Mouse (Mus musculus): ENCODE results near the gene Ptcra. TPM values are rescaled to one million over a fixed set of nuclear protein-coding genes. Genes with fewer than 3 reads are reported as not detected.

Gene Ptcra
- polyA plus RNA-seq, 1 experiment from 2014 or later: 0.24 TPM

- Histone ChIP-seq H3K9ac (no peak overlapping the region), H3K4me1 (no peaks in the 10 kb centered on the region), H3K9me3 (no peaks in the 10 kb centered on the region), H3K27me3 (no peaks in the 10 kb centered on the region), H3K4me3 (replicated peaks) (no peak overlapping the region), H3K36me3 (replicated peaks) (peaks cover 36% of the 10 kb centered on the region), H3K27ac (no peak overlapping the region), H3K4me2 (no peak overlapping the region)
- ATAC-seq (ENCODE audit: low FRiP score): no peak
- WGBS: 60% methylated on average over 10 of the region's 10 CpGs
Observed at GRCm38 (mm10) chr17:46736160-46736559, 27.4 kb downstream of the Ptcra start.

DNA sequence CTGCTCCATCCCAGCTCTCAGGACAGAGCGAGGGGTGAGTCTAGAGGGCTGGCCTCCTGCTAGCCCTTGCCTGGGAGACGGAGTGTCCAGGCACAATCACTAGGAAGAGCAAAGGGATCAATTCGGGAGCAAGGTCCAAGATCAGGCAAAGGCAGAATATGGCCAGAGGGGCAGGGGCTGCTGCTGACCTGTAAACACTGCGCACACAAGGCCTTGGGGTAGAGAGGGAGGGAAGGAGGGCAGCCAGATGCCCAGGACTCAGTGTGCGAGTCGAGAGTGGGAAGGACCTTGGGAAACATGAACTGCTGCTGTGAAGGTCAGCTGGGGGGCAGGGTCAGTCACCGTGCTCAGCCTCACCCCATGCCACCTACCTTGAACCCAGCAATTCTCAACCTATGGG lies 28.2 kb downstream of the Ptcra start:
- Histone ChIP-seq H3K27me3 (no peaks in the 10 kb centered on the region), H3K4me2 (no peak overlapping the region), H3K9me3 (no peaks in the 10 kb centered on the region), H3K9ac (no peak overlapping the region), H3K27ac (no peak overlapping the region), H3K4me3 (replicated peaks) (no peak overlapping the region), H3K4me1 (no peaks in the 10 kb centered on the region), H3K36me3 (replicated peaks) (peaks cover 34% of the 10 kb centered on the region)
- no peak for ATAC-seq (ENCODE audit: low FRiP score)
- WGBS: 87% methylated on average over 7 of the region's 7 CpGs

DNA sequence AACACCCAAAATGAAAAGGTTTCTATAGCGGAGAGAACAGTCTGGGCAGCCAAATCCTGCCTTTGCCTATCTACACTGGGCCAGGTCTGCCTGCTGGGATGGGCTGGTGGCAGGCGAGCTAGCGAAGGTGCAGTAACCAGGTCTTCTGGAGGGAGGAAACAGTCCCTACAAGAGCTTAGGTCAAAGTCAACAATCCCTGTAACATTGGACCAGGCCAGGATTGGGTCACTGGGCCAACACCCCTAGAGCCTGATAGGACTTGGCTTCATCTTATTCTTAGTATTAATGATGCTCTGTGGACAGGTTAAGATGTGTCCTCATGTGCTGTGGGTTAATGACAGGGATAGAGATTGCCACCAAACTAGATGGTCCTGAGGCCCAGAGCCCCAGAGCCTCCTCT lies 29.5 kb downstream of the Ptcra start:
- WGBS: 90% methylated on average over 3 of the region's 3 CpGs
- Histone ChIP-seq H3K36me3 (replicated peaks) (peaks cover 34% of the 10 kb centered on the region), H3K4me3 (replicated peaks) (no peak overlapping the region), H3K4me1 (no peaks in the 10 kb centered on the region), H3K27me3 (peaks cover 8% of the 10 kb centered on the region), H3K27ac (no peak overlapping the region), H3K9ac (no peak overlapping the region), H3K9me3 (no peaks in the 10 kb centered on the region), H3K4me2 (no peak overlapping the region)
- no peak for ATAC-seq (ENCODE audit: low FRiP score)

- peaks cover 21% of the 10 kb centered on the region for H3K27me3 ChIP-seq
- no peak within 1 kb of the TSS for H3K9ac ChIP-seq
- H3K36me3 ChIP-seq (replicated peaks): peaks cover 9% of the 10 kb centered on the region
- WGBS: 19% methylated on average over 23 of the region's 24 CpGs
- H3K4me1 ChIP-seq: no peaks in the 10 kb centered on the region
- H3K27ac ChIP-seq: no peak within 1 kb of the TSS
- no peak within 1 kb of the TSS for H3K4me3 ChIP-seq (replicated peaks)
- H3K9me3 ChIP-seq: no peaks in the 10 kb centered on the region
- H3K4me2 ChIP-seq: peak within 1 kb of the TSS; percentile 11; the same call in 1 of the 2 replicates
- ATAC-seq (ENCODE audit: low FRiP score): no peak
Observed at GRCm38 (mm10) chr17:46728904-46729318, 34.6 kb downstream of the Ptcra start, which contains the start of gene Gnmt. Gnmt (minus strand) TSS chr17:46729168.

DNA sequence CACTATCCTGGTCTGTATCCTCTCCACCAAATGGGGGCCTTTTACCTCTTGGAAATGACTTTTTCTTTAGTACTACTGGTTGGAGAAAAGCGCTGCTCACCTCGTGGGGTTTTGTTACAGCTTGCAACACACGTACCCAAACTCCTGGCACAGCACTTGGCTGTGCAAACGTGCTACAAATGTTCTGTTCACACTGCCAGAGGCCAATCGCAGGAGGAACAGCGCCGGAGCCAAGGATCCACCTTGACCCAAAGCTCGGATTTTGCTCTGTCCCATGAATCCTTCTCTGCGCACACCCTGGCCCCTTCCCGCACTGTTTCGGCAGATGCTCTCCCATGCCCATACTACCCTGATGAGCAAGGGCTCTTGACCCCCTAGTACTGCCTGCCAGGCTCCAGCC lies 35.0 kb downstream of the Ptcra start:
- Histone ChIP-seq H3K4me2 (no peak overlapping the region), H3K27me3 (peaks cover 21% of the 10 kb centered on the region), H3K36me3 (replicated peaks) (peaks cover 9% of the 10 kb centered on the region), H3K4me3 (replicated peaks) (no peak overlapping the region), H3K4me1 (no peaks in the 10 kb centered on the region), H3K9me3 (no peaks in the 10 kb centered on the region), H3K9ac (no peak overlapping the region), H3K27ac (no peak overlapping the region)
- WGBS: 52% methylated on average over 11 of the region's 11 CpGs
- ATAC-seq (ENCODE audit: low FRiP score): no peak

- no peak overlapping the region for H3K9ac ChIP-seq
- no peak overlapping the region for H3K4me2 ChIP-seq
- H3K9me3 ChIP-seq: no peaks in the 10 kb centered on the region
- WGBS: 35% methylated on average over 6 of the region's 6 CpGs
- no peak overlapping the region for H3K27ac ChIP-seq
- H3K4me3 ChIP-seq (replicated peaks): no peak overlapping the region
- no peak for ATAC-seq (ENCODE audit: low FRiP score)
- peaks cover 21% of the 10 kb centered on the region for H3K27me3 ChIP-seq
- peaks cover 13% of the 10 kb centered on the region for H3K36me3 ChIP-seq (replicated peaks)
- no peaks in the 10 kb centered on the region for H3K4me1 ChIP-seq
Observed at GRCm38 (mm10) chr17:46728021-46728420, 35.5 kb downstream of the Ptcra start.

- 95% methylated on average over 11 of the region's 11 CpGs for WGBS
- H3K9me3 ChIP-seq: no peaks in the 10 kb centered on the region
- no peak overlapping the region for H3K4me3 ChIP-seq (replicated peaks)
- H3K9ac ChIP-seq: no peak overlapping the region
- no peak overlapping the region for H3K27ac ChIP-seq
- no peaks in the 10 kb centered on the region for H3K4me1 ChIP-seq
- no peak for ATAC-seq (ENCODE audit: low FRiP score)
- H3K4me2 ChIP-seq: no peak overlapping the region
- H3K27me3 ChIP-seq: peaks cover 21% of the 10 kb centered on the region
- H3K36me3 ChIP-seq (replicated peaks): peaks cover 17% of the 10 kb centered on the region
Observed at GRCm38 (mm10) chr17:46727271-46727670, 36.2 kb downstream of the Ptcra start.

DNA sequence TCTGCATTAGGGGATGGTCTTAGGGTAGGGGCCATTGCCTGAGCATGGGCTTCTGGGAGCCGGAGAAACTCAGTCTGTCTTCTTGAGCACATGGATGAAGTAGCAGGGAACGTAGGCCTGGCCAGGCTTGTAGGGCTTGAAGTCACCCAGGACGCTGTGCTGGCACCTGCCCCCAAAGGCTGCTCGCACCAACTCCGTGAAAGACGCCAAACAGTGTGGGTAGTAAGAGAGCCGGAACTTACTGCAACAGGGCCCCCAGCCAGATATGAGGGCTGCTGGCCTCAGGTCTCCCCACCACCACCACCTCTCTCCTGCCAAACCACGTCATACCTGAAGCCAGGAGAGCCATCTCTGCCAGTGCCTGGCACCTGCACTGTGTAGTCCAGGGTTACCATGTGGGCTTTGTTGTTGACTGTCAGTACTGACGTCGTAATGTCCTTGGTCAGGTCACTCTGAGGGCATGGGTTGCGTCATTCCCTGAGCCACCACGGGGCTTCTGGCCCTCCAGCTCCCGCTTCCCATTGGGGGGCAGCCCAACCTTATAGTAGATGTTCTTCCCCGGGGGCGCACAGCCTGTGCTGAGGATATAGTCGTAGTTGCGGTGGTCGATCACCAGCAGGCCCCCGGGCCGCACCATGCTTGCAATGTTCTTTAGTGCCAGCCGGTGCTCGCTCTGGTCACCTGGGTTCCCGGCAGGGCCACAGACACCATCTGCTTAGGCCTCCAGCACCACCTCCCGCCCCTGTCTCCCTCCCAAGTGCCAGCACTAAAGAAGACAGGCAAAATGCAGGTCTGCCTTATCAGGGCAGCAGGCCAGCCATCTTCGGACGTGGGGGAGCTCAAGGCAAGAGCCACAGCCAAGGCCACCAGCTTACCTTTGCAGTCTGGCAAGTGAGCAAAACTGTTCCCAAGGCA lies 37.5 kb downstream of the Ptcra start:
- peaks cover 22% of the 10 kb centered on the region for H3K36me3 ChIP-seq (replicated peaks)
- peaks cover 21% of the 10 kb centered on the region for H3K27me3 ChIP-seq
- ATAC-seq (ENCODE audit: low FRiP score): no peak
- WGBS: 94% methylated on average over 26 of the region's 26 CpGs
- H3K4me2 ChIP-seq: no peak overlapping the region
- H3K4me1 ChIP-seq: no peaks in the 10 kb centered on the region
- H3K9me3 ChIP-seq: no peaks in the 10 kb centered on the region
- no peak overlapping the region for H3K4me3 ChIP-seq (replicated peaks)
- H3K9ac ChIP-seq: no peak overlapping the region
- H3K27ac ChIP-seq: no peak overlapping the region

GRCm38 (mm10) chr17:46725273-46725672 lies 38.2 kb downstream of the Ptcra start:
- Histone ChIP-seq H3K4me2 (no peak overlapping the region), H3K4me1 (no peaks in the 10 kb centered on the region), H3K4me3 (replicated peaks) (no peak overlapping the region), H3K9me3 (no peaks in the 10 kb centered on the region), H3K9ac (no peak overlapping the region), H3K27ac (no peak overlapping the region), H3K27me3 (peaks cover 21% of the 10 kb centered on the region), H3K36me3 (replicated peaks) (peaks cover 27% of the 10 kb centered on the region)
- 36% methylated on average over 9 of the region's 9 CpGs for WGBS
- no peak for ATAC-seq (ENCODE audit: low FRiP score)

- WGBS: 81% methylated on average over 20 of the region's 20 CpGs
- Histone ChIP-seq H3K27me3 (peaks cover 18% of the 10 kb centered on the region), H3K4me3 (replicated peaks) (no peak overlapping the region), H3K9me3 (no peaks in the 10 kb centered on the region), H3K36me3 (replicated peaks) (peaks cover 28% of the 10 kb centered on the region), H3K9ac (no peak overlapping the region), H3K4me2 (no peak overlapping the region), H3K27ac (no peak overlapping the region), H3K4me1 (no peaks in the 10 kb centered on the region)
- no peak for ATAC-seq (ENCODE audit: low FRiP score)
Observed at GRCm38 (mm10) chr17:46724477-46725084, 38.9 kb downstream of the Ptcra start.

DNA sequence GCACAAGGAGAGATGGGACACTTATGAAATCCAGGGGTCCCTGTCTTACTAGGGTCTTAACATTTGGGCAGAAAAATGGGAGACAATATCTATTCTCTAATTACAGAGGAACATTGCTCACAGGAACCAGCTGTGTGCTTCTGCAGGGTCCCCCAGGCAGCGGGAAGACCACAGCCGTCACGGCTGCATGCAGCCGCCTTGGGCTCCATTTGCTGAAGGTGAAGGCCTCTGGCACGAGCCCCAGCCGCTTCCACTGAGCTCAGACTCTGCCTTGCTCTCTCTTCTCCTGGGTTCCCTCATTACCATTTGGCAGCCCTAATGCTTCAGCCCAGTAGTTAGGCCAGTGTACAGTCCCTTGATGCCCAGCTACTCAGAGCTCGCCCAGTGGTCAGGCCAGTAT lies 42.4 kb downstream of the Ptcra start:
- H3K4me1 ChIP-seq: no peaks in the 10 kb centered on the region
- no peak for ATAC-seq (ENCODE audit: low FRiP score)
- no peak overlapping the region for H3K4me2 ChIP-seq
- no peak overlapping the region for H3K4me3 ChIP-seq (replicated peaks)
- no peaks in the 10 kb centered on the region for H3K27me3 ChIP-seq
- peak overlapping the region; percentile 21; the same call in 1 of the 2 replicates for H3K9ac ChIP-seq
- H3K27ac ChIP-seq: no peak overlapping the region
- no peaks in the 10 kb centered on the region for H3K9me3 ChIP-seq
- 95% methylated on average over 7 of the region's 7 CpGs for WGBS
- H3K36me3 ChIP-seq (replicated peaks): peaks cover 39% of the 10 kb centered on the region

DNA sequence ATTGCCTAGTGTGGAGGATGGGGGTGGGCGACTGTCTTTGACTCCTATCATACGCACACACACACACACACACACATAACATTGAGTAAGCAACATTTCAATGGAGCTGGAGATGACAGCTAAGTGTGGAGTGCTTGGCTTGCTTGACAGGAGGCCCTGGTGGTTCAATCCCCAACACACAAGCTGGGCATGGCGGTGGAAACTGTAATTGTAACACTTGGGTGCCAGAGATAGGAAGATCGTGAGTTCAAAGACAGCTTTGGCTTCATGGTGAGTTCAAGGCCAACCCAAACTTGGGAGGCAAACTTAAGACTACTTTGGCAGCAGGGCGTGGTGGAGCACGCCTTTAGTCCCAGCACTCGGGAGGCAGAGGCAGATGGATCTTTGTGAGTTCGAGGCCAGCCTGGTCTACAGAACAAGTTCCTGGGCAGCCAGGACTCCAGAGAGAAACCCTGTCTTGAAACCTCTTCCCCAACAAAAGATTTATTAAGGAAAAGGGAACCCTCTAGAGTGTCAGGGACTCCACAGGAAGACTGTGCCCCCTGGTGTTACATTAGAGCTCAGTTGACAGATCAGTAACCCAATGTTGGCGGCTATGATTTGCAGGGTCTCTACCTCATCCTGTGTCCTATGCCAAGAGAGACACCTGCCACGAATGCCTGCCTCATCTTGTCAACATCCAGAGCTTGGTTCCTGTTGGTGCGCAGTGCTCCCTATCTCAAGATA lies 48.6 kb downstream of the Ptcra start:
- no peak overlapping the region for H3K27ac ChIP-seq
- no peaks in the 10 kb centered on the region for H3K27me3 ChIP-seq
- H3K9ac ChIP-seq: no peak overlapping the region
- no peak overlapping the region for H3K4me3 ChIP-seq (replicated peaks)
- H3K9me3 ChIP-seq: no peaks in the 10 kb centered on the region
- 89% methylated on average over 11 of the region's 11 CpGs for WGBS
- ATAC-seq (ENCODE audit: low FRiP score): no peak
- H3K4me2 ChIP-seq: no peak overlapping the region
- peaks cover 16% of the 10 kb centered on the region for H3K4me1 ChIP-seq
- peaks cover 33% of the 10 kb centered on the region for H3K36me3 ChIP-seq (replicated peaks)
